Mouse (Mus musculus): ENCODE data around the gene Fpr2.
"Not testable (repeated sequence)": the region's sequence is repeated elsewhere in the genome, so short reads cannot be mapped to it uniquely, and the experiment has no call there.

Fpr2 gene

GRCm38 (mm10) chr17:17887774-17888248, at the start of gene Fpr2, which contains the start of gene Fpr3:
TSS of gene Fpr2 (plus strand) at chr17:17887824.
TSS of gene Fpr3 (plus strand) at chr17:17887852.
- no peak for DNase-seq (ENCODE audit: low read depth, low spot score)

GRCm38 (mm10) chr17:17837919-17838701, 49.5 kb upstream of the Fpr2 start:
- peak; percentile 95 for DNase-seq (ENCODE audit: low read depth, low spot score)

- no peak for DNase-seq (ENCODE audit: low read depth, low spot score)
Measured at GRCm38 (mm10) chr17:17839276-17839675, 48.3 kb upstream of the Fpr2 start.

- no peak for DNase-seq (ENCODE audit: low read depth, low spot score)
Measured at GRCm38 (mm10) chr17:17840796-17841195, 46.8 kb upstream of the Fpr2 start.

GRCm38 (mm10) chr17:17843534-17844261, 43.9 kb upstream of the Fpr2 start:
- no peak for DNase-seq (ENCODE audit: low read depth, low spot score)

GRCm38 (mm10) chr17:17844606-17845005, 43.0 kb upstream of the Fpr2 start:
- DNase-seq (ENCODE audit: low read depth, low spot score): not testable (repeated sequence)

GRCm38 (mm10) chr17:17845187-17846027, 42.2 kb upstream of the Fpr2 start:
- DNase-seq (ENCODE audit: low read depth, low spot score): no peak

- no peak for DNase-seq (ENCODE audit: low read depth, low spot score)
Measured at GRCm38 (mm10) chr17:17848988-17849387, 38.6 kb upstream of the Fpr2 start.

- no peak for DNase-seq (ENCODE audit: low read depth, low spot score)
Measured at GRCm38 (mm10) chr17:17849906-17850712, 37.5 kb upstream of the Fpr2 start.

- DNase-seq (ENCODE audit: low read depth, low spot score): no peak
Measured at GRCm38 (mm10) chr17:17855064-17855838, 32.4 kb upstream of the Fpr2 start, which contains the start of gene Has1. TSS of gene Has1 (minus strand) at chr17:17855205.

- no peak for DNase-seq (ENCODE audit: low read depth, low spot score)
Measured at GRCm38 (mm10) chr17:17856612-17857011, 31.0 kb upstream of the Fpr2 start.

GRCm38 (mm10) chr17:17857446-17857845, 30.2 kb upstream of the Fpr2 start:
- no peak for DNase-seq (ENCODE audit: low read depth, low spot score)

GRCm38 (mm10) chr17:17860110-17860509, 27.5 kb upstream of the Fpr2 start:
- no peak for DNase-seq (ENCODE audit: low read depth, low spot score)

GRCm38 (mm10) chr17:17862360-17862759, 25.3 kb upstream of the Fpr2 start:
- no peak for DNase-seq (ENCODE audit: low read depth, low spot score)

- no peak for DNase-seq (ENCODE audit: low read depth, low spot score)
Measured at GRCm38 (mm10) chr17:17865168-17865567, 22.5 kb upstream of the Fpr2 start.

- DNase-seq (ENCODE audit: low read depth, low spot score): no peak
Measured at GRCm38 (mm10) chr17:17866801-17867469, 20.7 kb upstream of the Fpr2 start.

- no peak for DNase-seq (ENCODE audit: low read depth, low spot score)
Measured at GRCm38 (mm10) chr17:17870892-17871550, 16.6 kb upstream of the Fpr2 start.

GRCm38 (mm10) chr17:17871697-17872096, 15.9 kb upstream of the Fpr2 start:
- no peak for DNase-seq (ENCODE audit: low read depth, low spot score)

GRCm38 (mm10) chr17:17879347-17879746, 8.3 kb upstream of the Fpr2 start:
- DNase-seq (ENCODE audit: low read depth, low spot score): no peak
